Mouse (Mus musculus) lung, embryonic 14.5 days (tissue): ENCODE measurements at regions not wholly inside any gene's neighbourhood (a gene's known extent, or its start where the extent isn't known, plus 50 kb on each side); places are given as distances from the start of the nearest gene placed in this dataset.

Experiments used
- ATAC-seq: fragments of 200-750 bp; cut with Nextera tagmentation; 2 replicates; pipeline ENCODE4 v1.8.0; 2017; ENCODE audit warnings: mild to moderate bottlenecking, moderate TSS enrichment, moderate library complexity; ENCODE audit not compliant: insufficient read depth
- DNase-seq: peaks from one replicate; pipeline ENCODE4 v3.0.0-alpha.2; 2015
- H3K27ac ChIP-seq: fragments of 300-500 bp; sonication (generic); 2 replicates; pipeline ENCODE4 v1.5.1; 2014; ENCODE audit warnings: low read depth, mild to moderate bottlenecking, moderate library complexity
- H3K27me3 ChIP-seq: fragments of 300-500 bp; sonication (generic); 2 replicates; pipeline ENCODE4 v1.6.1; 2014; ENCODE audit warnings: low read length, control low read depth; ENCODE audit not compliant: insufficient read depth
- H3K36me3 ChIP-seq: fragments of 300-500 bp; sonication (generic); 2 replicates; pipeline ENCODE4 v1.6.1; 2014; ENCODE audit warnings: control low read depth; ENCODE audit not compliant: insufficient read depth
- H3K4me1 ChIP-seq: fragments of 300-500 bp; sonication (generic); 2 replicates; pipeline ENCODE4 v1.6.1; 2014; ENCODE audit warnings: antibody characterized with exemption, control low read depth; ENCODE audit not compliant: insufficient read depth
- H3K4me2 ChIP-seq: fragments of 300-500 bp; sonication (generic); 2 replicates; pipeline ENCODE4 v1.6.1; 2014; ENCODE audit warnings: mild to moderate bottlenecking
- H3K4me3 ChIP-seq: fragments of 300-500 bp; sonication (generic); 2 replicates; pipeline ENCODE4 v1.5.1; 2014; ENCODE audit warnings: low read depth, low read length
- H3K9ac ChIP-seq: fragments of 300-500 bp; sonication (generic); 2 replicates; pipeline ENCODE4 v1.6.1; 2014
- H3K9me3 ChIP-seq: fragments of 300-500 bp; sonication (generic); 2 replicates; pipeline ENCODE4 v1.6.1; 2016; ENCODE audit warnings: low read depth, low read length, control low read depth
- CTCF ChIP-seq: IDR thresholded peaks from 2 replicates; pipeline ENCODE4 v1.5.1; 2016; ENCODE audit warnings: antibody characterized with exemption, low read depth
- WGBS: fragments of 180-500 bp; shearing (Covaris S2); extraction: QIAGEN DNeasy Blood & Tissue Kit; methylation state at CpG from one replicate; pipeline ENCODE4 v1.1.7; 2014; 5-methylcytosine and 5-hydroxymethylcytosine counted together

GRCm38 (mm10) chr5:4273001-4273400 is 80.8 kb downstream of the Mterf1b start:
- 0 out of 2 replicates have a peak, but pooled peaks cover 4% of the 10 kb centered on the region for H3K4me1 ChIP-seq
- TF ChIP-seq CTCF, result no peak

GRCm38 (mm10) chr5:4303616-4304015 is 111.4 kb downstream of the Mterf1b start:
- Histone ChIP-seq H3K36me3 (no peaks in the 10 kb centered on the region), H3K27ac (no peak overlapping the region), H3K27me3 (no peaks in the 10 kb centered on the region), H3K4me1 (no peaks in the 10 kb centered on the region), H3K9ac (no peak overlapping the region), H3K4me3 (no peak overlapping the region), H3K4me2 (no peak overlapping the region), H3K9me3 (no peaks in the 10 kb centered on the region)
- WGBS, result 32% methylated on average over 4 of the region's 4 CpGs
- DNase-seq (no peak), ATAC-seq (no peak)
- TF ChIP-seq CTCF, result no peak

More at GRCm38 (mm10) chr5:4273001-4273400, 80.8 kb downstream of the Mterf1b start:
- WGBS, result 41% methylated on average over 5 of the region's 5 CpGs
- peak; percentile 65 for DNase-seq
- Histone ChIP-seq H3K4me3 (no peak overlapping the region), H3K27me3 (no peaks in the 10 kb centered on the region), H3K4me2 (no peak overlapping the region), H3K9me3 (no peaks in the 10 kb centered on the region), H3K27ac (no peak overlapping the region), H3K36me3 (no peaks in the 10 kb centered on the region), H3K9ac (no peak overlapping the region)
- ATAC-seq, result peak; percentile 49; the same call in 1 of the 2 replicates

- no peak for DNase-seq
- WGBS, result 65% methylated on average over 5 of the region's 5 CpGs
Observed at GRCm38 (mm10) chr5:4304201-4304600, 112.0 kb downstream of the Mterf1b start.

GRCm38 (mm10) chr5:4308514-4308913 is 116.3 kb downstream of the Mterf1b start:
- H3K27me3 ChIP-seq, result no peaks in the 10 kb centered on the region
- DNase-seq, result no peak
- no peak for ATAC-seq
- no peaks in the 10 kb centered on the region for H3K9me3 ChIP-seq
- H3K9ac ChIP-seq, result no peak overlapping the region
- H3K4me1 ChIP-seq, result peaks cover 7% of the 10 kb centered on the region; the same call in 1 of the 2 replicates
- H3K4me2 ChIP-seq, result no peak overlapping the region
- no peak for TF ChIP-seq CTCF
- no peak overlapping the region for H3K4me3 ChIP-seq
- H3K27ac ChIP-seq, result no peak overlapping the region
- H3K36me3 ChIP-seq, result no peaks in the 10 kb centered on the region
- WGBS, result 71% methylated on average over 5 of the region's 5 CpGs

More at GRCm38 (mm10) chr5:4304201-4304600, 112.0 kb downstream of the Mterf1b start:
- Histone ChIP-seq H3K4me2 (no peak overlapping the region), H3K4me3 (no peak overlapping the region), H3K9me3 (no peaks in the 10 kb centered on the region), H3K4me1 (no peaks in the 10 kb centered on the region), H3K36me3 (no peaks in the 10 kb centered on the region), H3K27ac (no peak overlapping the region), H3K9ac (no peak overlapping the region), H3K27me3 (no peaks in the 10 kb centered on the region)
- TF ChIP-seq CTCF, result no peak
- no peak for ATAC-seq

GRCm38 (mm10) chr5:4311169-4311568 is 119.0 kb downstream of the Mterf1b start:
- TF ChIP-seq CTCF, result no peak
- Histone ChIP-seq H3K4me3 (no peak overlapping the region), H3K9me3 (no peaks in the 10 kb centered on the region; the same call in 1 of the 2 replicates), H3K4me2 (no peak overlapping the region), H3K27me3 (no peaks in the 10 kb centered on the region), H3K9ac (no peak overlapping the region), H3K4me1 (peaks cover 7% of the 10 kb centered on the region; the same call in 1 of the 2 replicates), H3K36me3 (no peaks in the 10 kb centered on the region), H3K27ac (peak overlapping the region; percentile 73; the same call in 1 of the 2 replicates)
- DNase-seq (no peak), ATAC-seq (no peak)
- 60% methylated on average over 4 of the region's 4 CpGs for WGBS

GRCm38 (mm10) chr5:4311599-4311998 is 119.4 kb downstream of the Mterf1b start:
- Histone ChIP-seq H3K4me2 (no peak overlapping the region), H3K27ac (0 out of 2 replicates have a peak overlapping the region, but pooled peaks have one; percentile 22), H3K4me1 (peaks cover 7% of the 10 kb centered on the region; the same call in 1 of the 2 replicates), H3K36me3 (no peaks in the 10 kb centered on the region), H3K27me3 (no peaks in the 10 kb centered on the region), H3K4me3 (no peak overlapping the region), H3K9me3 (no peaks in the 10 kb centered on the region; the same call in 1 of the 2 replicates), H3K9ac (no peak overlapping the region)
- TF ChIP-seq CTCF, result no peak
- WGBS, result 40% methylated on average over 4 of the region's 4 CpGs
- peak; percentile 19 for DNase-seq
- ATAC-seq, result no peak

- Histone ChIP-seq H3K9me3 (no peaks in the 10 kb centered on the region; the same call in 1 of the 2 replicates), H3K9ac (no peak overlapping the region), H3K27ac (peak overlapping the region; percentile 75), H3K27me3 (no peaks in the 10 kb centered on the region), H3K4me1 (peaks cover 7% of the 10 kb centered on the region; the same call in 1 of the 2 replicates), H3K4me2 (peak overlapping the region; percentile 31), H3K36me3 (no peaks in the 10 kb centered on the region), H3K4me3 (no peak overlapping the region)
- DNase-seq (peak; percentile 88), ATAC-seq (peak; percentile 93)
- 19% methylated on average over 14 of the region's 14 CpGs for WGBS
- no peak for TF ChIP-seq CTCF
Observed at GRCm38 (mm10) chr5:4312675-4313074, 120.5 kb downstream of the Mterf1b start.
